Mouse (Mus musculus) yolk sac, embryonic 10.5 days (tissue): ENCODE results near the gene H2afj.

ENCODE experiments used
- DNase-seq: peaks from one replicate; pipeline ENCODE4 v3.0.0-alpha.2; 2017; ENCODE audit warnings: low spot score

H2afj gene

GRCm38 (mm10) chr6:136805409-136805775, 2.7 kb upstream of the H2afj start:
- DNase-seq, result no peak

- no peak for DNase-seq
Observed at GRCm38 (mm10) chr6:136806819-136807218, 1.2 kb upstream of the H2afj start.

- peak; percentile 58 for DNase-seq
Observed at GRCm38 (mm10) chr6:136807395-136808013, 540 bp upstream of the H2afj start.

GRCm38 (mm10) chr6:136808631-136809046, 595 bp downstream of the H2afj start:
- DNase-seq, result no peak

GRCm38 (mm10) chr6:136809077-136809476, 1.0 kb downstream of the H2afj start:
- DNase-seq, result peak; percentile 70

- no peak for DNase-seq
Observed at GRCm38 (mm10) chr6:136809673-136810072, 1.6 kb downstream of the H2afj start.

- no peak for DNase-seq
Observed at GRCm38 (mm10) chr6:136811196-136811595, 3.2 kb downstream of the H2afj start.

GRCm38 (mm10) chr6:136813117-136813516, 5.1 kb downstream of the H2afj start:
- no peak for DNase-seq

- no peak for DNase-seq
Observed at GRCm38 (mm10) chr6:136815381-136815780, 7.3 kb downstream of the H2afj start.

GRCm38 (mm10) chr6:136816826-136817225, 8.8 kb downstream of the H2afj start:
- no peak for DNase-seq

GRCm38 (mm10) chr6:136817549-136817948, 9.5 kb downstream of the H2afj start:
- no peak for DNase-seq

- DNase-seq, result no peak
Observed at GRCm38 (mm10) chr6:136820381-136820780, 12.3 kb downstream of the H2afj start.

- DNase-seq, result no peak
Observed at GRCm38 (mm10) chr6:136821086-136821485, 13.0 kb downstream of the H2afj start.

GRCm38 (mm10) chr6:136824987-136825386, 16.9 kb downstream of the H2afj start:
- DNase-seq, result no peak

- no peak for DNase-seq
Observed at GRCm38 (mm10) chr6:136827116-136827515, 19.1 kb downstream of the H2afj start.

GRCm38 (mm10) chr6:136827516-136827880, 19.5 kb downstream of the H2afj start, which contains the start of gene BC049715:
BC049715 (plus strand) TSS chr6:136827626.
- no peak for DNase-seq

- peak; percentile 96 for DNase-seq
Observed at GRCm38 (mm10) chr6:136827881-136828561, 20.0 kb downstream of the H2afj start, which contains the start of gene Wbp11. Wbp11 (minus strand) TSS chr6:136828233.

GRCm38 (mm10) chr6:136828681-136829080, 20.6 kb downstream of the H2afj start:
- no peak for DNase-seq

GRCm38 (mm10) chr6:136831712-136832111, 23.7 kb downstream of the H2afj start:
- no peak for DNase-seq

GRCm38 (mm10) chr6:136835352-136835751, 27.3 kb downstream of the H2afj start, which contains the start of gene Smco3:
Smco3 (minus strand) TSS chr6:136835452.
- no peak for DNase-seq

GRCm38 (mm10) chr6:136837323-136837722, 29.3 kb downstream of the H2afj start:
- DNase-seq, result no peak

GRCm38 (mm10) chr6:136844903-136845302, 36.9 kb downstream of the H2afj start:
- DNase-seq, result no peak

- DNase-seq, result no peak
Observed at GRCm38 (mm10) chr6:136845706-136846480, 37.8 kb downstream of the H2afj start.
